Mouse (Mus musculus): ENCODE measurements around the gene Faf2.

DNA sequence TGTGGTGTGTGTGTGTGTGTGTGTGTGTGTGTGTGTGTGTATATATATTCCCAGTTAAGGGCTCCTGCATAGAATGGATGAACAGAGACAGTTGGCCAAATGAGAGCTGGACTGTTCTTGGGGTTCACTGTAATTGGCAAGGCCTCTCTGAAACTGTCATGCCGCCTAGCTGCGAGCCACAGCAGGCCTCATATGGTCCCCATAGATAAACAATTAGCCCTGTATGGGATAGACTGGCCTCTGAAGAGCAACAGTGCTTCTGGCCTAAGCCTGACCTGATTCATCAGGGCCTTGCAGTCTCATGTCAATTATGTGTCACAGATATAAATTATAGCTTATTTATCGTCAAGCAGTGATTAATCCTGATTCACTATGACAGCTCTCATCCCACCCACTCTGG lies 13.6 kb upstream of the Faf2 start:
- TF ChIP-seq CHD2 (IDR thresholded peaks at IDR 0.05; ENCODE audit: low read depth, low read length) (no peak), ZNF384 (IDR thresholded peaks at IDR 0.05; ENCODE audit: low read depth, low read length) (no peak)
